Mouse (Mus musculus) frontal cortex, adult 2 months (tissue): ENCODE data around the gene Zc2hc1c. TPM values are rescaled to one million over a fixed set of nuclear protein-coding genes. Genes with fewer than 3 reads are reported as not detected.
A peak's percentile ranks its signal among the peaks of the same experiment; 100 is the strongest.
"Not testable (repeated sequence)": the region's sequence is repeated elsewhere in the genome, so short reads cannot be mapped to it uniquely, and the experiment has no call there.

Source experiments
- DNase-seq, 2 experiments: peaks; one replicate each; pipeline ENCODE4 v3.0.0; 2022; ENCODE audit warnings: low spot score in 1 of 2; ENCODE audit errors: extremely low spot score in 1 of 2
- polyA plus RNA-seq: library from polyadenylated mRNA; depleted of rRNA; stranded (reverse); fragments of >200 nt; gene quantifications from 2 replicates; pipeline ENCODE4 v1.2.3, GENCODE M21; 2012

The Zc2hc1c gene
- polyA plus RNA-seq, 1 experiment = 0.94 TPM

DNA sequence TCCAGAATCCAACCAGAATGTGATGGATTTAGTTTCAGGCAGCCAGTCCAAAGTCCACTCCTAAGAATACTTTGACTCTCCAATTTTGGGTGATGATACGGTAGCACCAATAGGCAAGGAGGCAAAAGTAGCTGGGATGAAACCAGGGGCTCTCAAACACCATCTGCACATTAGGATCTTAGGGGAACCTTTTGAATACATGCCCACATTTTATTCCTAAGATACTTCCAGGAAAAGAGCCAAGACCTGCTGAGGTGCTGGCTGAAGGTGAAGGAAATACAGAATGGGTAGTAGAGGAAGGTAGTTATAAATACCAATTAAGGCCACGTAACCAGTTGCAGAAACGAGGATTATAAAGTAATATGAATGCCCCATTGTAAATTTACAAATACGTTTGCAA, 6.6 kb upstream of the Zc2hc1c start:
- DNase-seq = not testable (repeated sequence)

DNA sequence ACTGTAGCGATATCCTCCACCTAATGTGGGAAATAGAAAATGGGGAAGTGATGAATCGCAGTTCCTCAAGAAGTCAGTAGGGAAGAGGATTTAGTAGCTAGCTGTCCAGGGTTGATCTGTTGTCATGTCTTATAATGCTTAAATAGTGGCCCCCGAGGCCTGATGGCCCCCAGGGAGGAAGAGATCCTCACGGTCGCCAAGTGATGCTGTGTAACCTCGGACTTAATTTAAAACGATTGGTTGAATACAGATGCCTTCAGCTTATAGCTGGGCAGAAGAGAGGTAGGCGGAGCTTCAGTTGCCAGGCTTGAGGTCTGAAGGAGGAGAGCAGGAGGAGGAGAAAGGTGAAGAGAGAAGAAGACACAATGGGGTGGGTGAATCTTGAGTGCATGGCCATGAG, 4.1 kb upstream of the Zc2hc1c start:
- DNase-seq = no peak

DNA sequence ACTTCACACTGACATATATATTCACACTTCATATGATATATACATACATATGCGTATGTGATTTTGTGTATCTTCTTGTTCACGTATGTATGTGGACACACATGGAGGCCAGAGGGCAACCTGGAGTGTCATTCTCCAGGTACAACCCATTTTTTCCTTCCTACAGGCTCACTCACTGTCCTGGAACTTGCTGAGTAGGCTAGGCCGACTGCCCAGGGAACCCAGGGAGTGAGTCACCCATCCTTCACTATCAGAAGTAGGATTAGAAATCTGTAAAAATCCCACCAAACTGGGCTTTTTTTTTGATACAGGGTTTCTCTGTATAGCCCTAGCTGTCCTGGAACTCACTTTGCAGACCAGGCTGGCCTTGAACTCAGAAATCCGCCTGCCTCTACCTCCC, 3.4 kb upstream of the Zc2hc1c start:
- no peak for DNase-seq

DNA sequence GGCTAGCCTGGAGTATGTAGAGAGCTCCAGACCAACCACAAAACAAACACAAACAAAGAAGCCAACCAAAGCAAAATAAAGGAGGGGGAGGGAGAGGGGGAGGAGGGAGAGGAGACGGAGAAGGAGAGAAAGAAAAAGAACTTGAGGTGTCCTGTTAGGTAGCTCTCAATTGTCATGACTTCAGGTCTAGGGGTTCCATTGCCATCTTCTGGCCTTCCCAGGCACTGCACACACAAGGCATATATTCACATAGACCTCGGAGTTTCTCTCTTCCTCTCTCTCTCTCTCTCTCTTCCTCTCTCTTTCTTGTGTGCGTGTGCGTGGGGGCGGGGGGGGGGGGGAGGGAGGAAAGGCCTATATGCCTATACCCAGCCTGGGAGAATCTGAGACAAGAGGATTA, 1.4 kb upstream of the Zc2hc1c start:
- DNase-seq = no peak

GRCm38 (mm10) chr12:85287809-85288485, 444 bp upstream of the Zc2hc1c start, which contains the start of gene Acyp1:
Gene Acyp1, minus strand, starts transcription at chr12:85288438.
- DNase-seq = no peak

DNA sequence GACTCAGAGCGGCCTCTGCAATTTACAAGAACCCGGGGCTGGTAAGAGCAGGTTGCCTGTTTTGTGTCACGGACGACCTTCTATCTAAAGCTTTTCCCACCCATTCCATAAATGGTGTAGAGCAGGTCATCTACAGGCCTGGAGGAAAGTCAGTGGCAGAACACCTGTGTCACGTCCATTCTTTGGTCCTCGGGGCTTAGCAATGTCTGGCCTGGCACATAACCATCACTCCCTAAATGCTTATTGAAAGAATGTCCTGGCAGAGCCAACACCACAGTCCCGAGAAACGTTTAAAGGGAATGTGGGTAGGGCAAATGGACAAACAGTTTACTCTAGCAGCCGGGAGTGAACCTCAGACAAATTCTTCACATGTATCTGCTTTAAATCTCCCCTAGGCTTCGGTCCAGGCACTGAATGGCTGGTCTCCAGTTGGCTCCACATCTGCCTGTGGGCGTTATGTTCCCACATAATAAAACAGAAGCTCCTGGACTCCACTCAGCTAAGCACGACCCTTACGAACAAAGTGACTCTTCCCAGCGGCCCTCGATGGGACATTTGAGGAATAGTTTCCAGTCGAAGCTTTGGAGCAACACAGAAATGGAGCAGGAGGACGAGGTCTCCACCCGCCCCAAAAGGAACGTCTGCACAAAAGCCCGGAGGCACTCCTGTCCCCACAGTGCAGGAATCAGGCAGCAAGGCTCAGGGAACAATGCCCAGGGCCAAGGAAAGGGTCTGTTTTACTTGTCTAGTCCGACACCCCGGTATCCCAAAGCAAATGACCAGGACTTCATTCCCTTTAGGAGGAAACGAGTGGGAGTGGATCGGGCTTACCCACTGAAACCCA, 988 bp downstream of the Zc2hc1c start:
- no peak for DNase-seq

DNA sequence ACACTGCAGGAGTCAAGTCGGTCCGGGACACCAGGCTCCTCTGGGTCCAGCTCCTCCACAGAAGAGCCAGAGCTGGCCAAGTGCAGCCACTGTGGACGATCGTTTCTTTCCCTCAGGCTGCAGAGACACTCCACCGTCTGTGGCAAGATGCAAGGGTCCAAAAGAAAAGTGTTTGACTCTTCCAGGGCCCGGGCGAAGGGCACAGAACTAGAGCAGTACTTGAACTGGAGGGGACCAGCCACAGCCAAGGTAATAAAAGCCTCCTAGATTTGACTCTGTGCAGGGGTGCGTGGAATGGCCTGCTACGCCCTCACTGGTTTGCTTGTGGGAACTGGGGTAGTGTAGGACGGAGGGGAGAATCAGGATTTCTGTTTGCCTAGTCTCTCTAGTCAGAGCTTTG, 2.2 kb downstream of the Zc2hc1c start:
- no peak for DNase-seq

GRCm38 (mm10) chr12:85291541-85291940, 3.1 kb downstream of the Zc2hc1c start:
- DNase-seq = no peak

DNA sequence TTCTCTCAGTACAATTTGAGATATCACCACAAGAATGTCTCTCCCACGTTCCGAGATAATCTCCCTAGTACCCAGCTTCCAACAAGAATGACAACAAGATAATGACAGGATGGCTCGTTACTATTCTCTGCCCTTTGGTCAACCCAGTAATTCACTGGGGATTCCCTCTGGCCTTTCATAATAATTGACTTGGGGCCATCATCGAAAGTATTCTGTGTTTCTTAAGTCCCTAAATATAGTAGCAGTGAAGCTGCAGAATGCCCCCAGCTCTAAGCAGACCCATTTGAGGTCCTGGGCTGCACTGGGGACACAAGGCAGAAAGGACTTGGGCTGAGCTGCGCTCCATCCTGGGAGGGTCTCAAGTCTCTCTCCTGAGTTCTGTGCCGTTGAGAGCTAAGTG, 3.9 kb downstream of the Zc2hc1c start:
- no peak for DNase-seq

- DNase-seq = no peak
These were observed 4.5 kb downstream of the Zc2hc1c start for GRCm38 (mm10) chr12:85292906-85293305.

DNA sequence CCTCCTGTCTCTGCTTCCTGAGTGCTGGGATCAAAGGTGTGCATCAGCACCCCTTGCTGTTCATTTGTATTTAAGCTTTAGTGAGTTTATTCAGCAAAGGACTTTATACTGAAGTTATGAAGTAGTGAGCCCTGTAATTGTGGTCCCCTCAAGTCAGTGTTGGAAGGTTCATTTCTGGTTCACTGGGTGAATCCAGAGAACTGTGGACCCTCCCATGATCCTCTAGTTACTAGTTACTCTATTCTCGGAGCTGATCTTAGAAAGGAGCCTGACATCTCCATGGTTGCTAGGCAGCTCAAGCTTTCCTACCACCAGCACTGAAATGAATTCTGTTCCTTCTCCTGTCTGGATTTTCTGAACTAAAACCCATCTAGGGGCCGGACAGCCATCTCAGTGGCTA, 7.1 kb downstream of the Zc2hc1c start:
- DNase-seq = no peak

GRCm38 (mm10) chr12:85296915-85297314, 8.5 kb downstream of the Zc2hc1c start:
- DNase-seq = no peak

DNA sequence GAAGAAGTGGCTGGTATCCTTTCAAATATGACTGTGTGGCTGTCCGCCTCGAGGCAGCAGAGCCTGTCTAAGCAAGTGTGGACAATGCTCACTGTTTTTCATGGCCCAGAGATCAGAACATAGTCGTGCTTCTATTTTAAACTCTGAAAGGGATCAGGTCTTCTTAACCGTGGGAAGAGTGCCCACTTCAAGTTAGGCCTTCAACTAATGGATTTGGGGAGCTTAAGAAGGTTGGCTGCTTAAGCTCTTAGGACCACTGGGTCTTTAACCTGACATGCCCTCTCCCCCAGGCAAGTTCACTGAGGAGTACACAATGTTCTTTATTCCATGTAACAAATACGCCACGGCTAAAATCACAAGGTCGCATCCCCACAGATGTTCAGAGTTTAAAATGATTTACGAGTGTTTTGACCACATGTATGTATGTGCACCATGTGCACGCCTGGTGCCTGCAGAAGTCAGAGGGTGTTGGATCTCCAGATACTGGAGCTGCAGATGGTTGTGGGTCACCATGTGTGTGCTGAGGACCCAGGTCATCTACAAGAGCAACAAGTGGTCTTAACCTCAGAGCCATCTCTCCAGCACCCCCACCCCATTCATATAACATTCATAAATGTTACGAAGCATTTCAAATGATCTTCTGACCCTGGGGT, 9.1 kb downstream of the Zc2hc1c start:
- DNase-seq = no peak

GRCm38 (mm10) chr12:85298127-85298834, 9.9 kb downstream of the Zc2hc1c start:
- no peak for DNase-seq

GRCm38 (mm10) chr12:85298835-85299180, 10.4 kb downstream of the Zc2hc1c start:
- no peak for DNase-seq

GRCm38 (mm10) chr12:85303256-85303655, 14.9 kb downstream of the Zc2hc1c start:
- no peak for DNase-seq

DNA sequence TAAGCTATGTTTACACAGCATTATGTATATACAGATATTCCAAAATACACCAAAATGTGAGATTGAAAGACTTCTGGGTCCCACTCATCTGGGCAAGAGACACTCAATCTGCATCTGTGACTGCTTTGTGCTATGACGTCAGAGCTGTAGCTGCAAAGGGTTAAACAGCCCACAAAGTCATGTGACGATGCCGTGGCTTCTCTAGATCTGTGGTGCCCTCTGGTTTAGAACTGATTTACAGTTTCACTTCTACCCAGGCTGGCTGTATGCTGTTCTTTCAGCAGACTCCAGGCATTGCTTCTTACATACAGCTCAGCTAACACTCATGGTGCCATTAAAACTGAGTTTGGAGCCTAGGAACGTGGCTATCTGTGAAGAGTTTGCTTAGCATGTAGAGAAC, 16.3 kb downstream of the Zc2hc1c start:
- DNase-seq = no peak

GRCm38 (mm10) chr12:85305247-85305892, 17.0 kb downstream of the Zc2hc1c start:
- peak; percentile 69 to 94 for DNase-seq

- no peak for DNase-seq
These were observed 20.3 kb downstream of the Zc2hc1c start for GRCm38 (mm10) chr12:85308651-85309050.

DNA sequence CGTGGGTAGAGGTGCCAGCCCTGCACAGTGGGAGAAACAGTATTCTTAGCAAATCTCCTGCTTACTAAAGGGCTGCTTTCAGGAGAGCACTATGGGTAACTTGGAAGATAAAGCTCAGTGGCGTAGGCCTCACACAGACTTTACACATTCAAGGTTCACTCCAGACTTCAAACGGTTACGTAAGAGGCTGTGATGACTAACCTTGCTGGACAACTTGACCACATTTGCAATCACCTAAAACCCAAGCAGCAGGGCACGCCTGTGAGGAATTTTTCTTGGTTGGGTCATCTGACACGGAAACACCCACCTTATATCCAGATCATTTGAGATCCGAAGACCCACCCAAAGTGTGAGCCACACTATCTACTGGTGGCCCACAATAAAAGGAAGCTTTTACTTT, 41.8 kb downstream of the Zc2hc1c start:
- no peak for DNase-seq
